ENCODE assay signal across 15 mouse cellular contexts in genomic region chr9:32466861-32467260, GRCm38 (mm10).
DNase-seq lines count a peak whose midpoint lies in the region; ATAC-seq and TF ChIP-seq lines count a peak whose summit lies in the region.
"Had no signal": no experiment of that assay in that cellular context is flagged by ENCODE, and none has a peak within 500 bp of the region (broad histone marks: within the 10 kb centered on the region; RNA-seq: fewer than 3 reads in every experiment).

No protein-coding gene starts in this region.

- no peak for ATAC-seq in kidney, postnatal 0 days (replicated peaks; ENCODE audit: low FRiP score, low read depth)
- ATAC-seq in embryonic facial prominence, embryonic 13.5 days (ENCODE audit: insufficient number of reproducible peaks, insufficient read depth, low FRiP score, low TSS enrichment, low read depth): no peak
- no peak for ATAC-seq in forebrain, embryonic 13.5 days
- ATAC-seq: Patski had no signal

- no peaks in the 10 kb centered on the region for H3K27me3 ChIP-seq in kidney, postnatal 0 days (ENCODE audit: insufficient read depth, low read length)
- H3K27me3 ChIP-seq in embryonic facial prominence, embryonic 13.5 days: peaks cover 7% of the 10 kb centered on the region; the same call in 1 of the 2 replicates
- H3K27me3 ChIP-seq in forebrain, embryonic 13.5 days: no peaks in the 10 kb centered on the region
- H3K27me3 ChIP-seq: neural tube, embryonic 12.5 days; Patski had no signal

- no peak overlapping the region for H3K27ac ChIP-seq in kidney, postnatal 0 days
- peak overlapping the region; percentile 70 for H3K27ac ChIP-seq in embryonic facial prominence, embryonic 13.5 days
- no peak overlapping the region for H3K27ac ChIP-seq in forebrain, embryonic 13.5 days
- H3K27ac ChIP-seq: hindbrain, embryonic 10.5 days; neural tube, embryonic 12.5 days had no signal

- WGBS in kidney, postnatal 0 days: 44% methylated on average over 8 of the region's 8 CpGs
- WGBS in embryonic facial prominence, embryonic 13.5 days: 49% methylated on average over 8 of the region's 8 CpGs
- WGBS in forebrain, embryonic 13.5 days: 72% methylated on average over 8 of the region's 8 CpGs

- no peaks in the 10 kb centered on the region for H3K36me3 ChIP-seq in kidney, postnatal 0 days (ENCODE audit: insufficient read depth, low read length)
- peaks cover 15% of the 10 kb centered on the region; the same call in 1 of the 2 replicates for H3K36me3 ChIP-seq in embryonic facial prominence, embryonic 13.5 days
- no peaks in the 10 kb centered on the region for H3K36me3 ChIP-seq in forebrain, embryonic 13.5 days (ENCODE audit: poor library complexity, severe bottlenecking)
- H3K36me3 ChIP-seq: hindbrain, embryonic 10.5 days; neural tube, embryonic 12.5 days had no signal

- peak; percentile 34 for DNase-seq in gastrocnemius, postnatal 10 days
- no peak for DNase-seq in gastrocnemius, adult 18-20 months (ENCODE audit: low spot score)
- peak; percentile 19 for DNase-seq in kidney, postnatal 0 days (ENCODE audit: low spot score)
- no peak for DNase-seq in kidney, postnatal 25 days
- peak; percentile 48 for DNase-seq in Muller cell, postnatal 12 days (ENCODE audit: inconsistent ontology term)
- no peak for DNase-seq in thymus, postnatal 0 days (ENCODE audit: low spot score)
- DNase-seq: embryo, embryonic 11 days; kidney, adult 2 months; midbrain, embryonic 14.5 days; right cerebral cortex, adult 18-20 months had no signal

- no peaks in the 10 kb centered on the region; the same call in 1 of the 2 replicates for H3K4me1 ChIP-seq in kidney, postnatal 0 days (replicated peaks; ENCODE audit: insufficient read depth, low read length)
- H3K4me1 ChIP-seq in embryonic facial prominence, embryonic 13.5 days: peaks cover 48% of the 10 kb centered on the region
- H3K4me1 ChIP-seq in forebrain, embryonic 13.5 days: peaks cover 12% of the 10 kb centered on the region
- H3K4me1 ChIP-seq: neural tube, embryonic 12.5 days had no signal

- no peak overlapping the region for H3K9ac ChIP-seq in kidney, postnatal 0 days (ENCODE audit: low read depth, low read length)
- H3K9ac ChIP-seq in embryonic facial prominence, embryonic 13.5 days: no peak overlapping the region
- no peak overlapping the region for H3K9ac ChIP-seq in forebrain, embryonic 13.5 days
- H3K9ac ChIP-seq: neural tube, embryonic 12.5 days had no signal

- no peak overlapping the region for H3K4me3 ChIP-seq in kidney, postnatal 0 days (replicated peaks; ENCODE audit: low read depth, low read length)
- no peak overlapping the region for H3K4me3 ChIP-seq in embryonic facial prominence, embryonic 13.5 days
- no peak overlapping the region for H3K4me3 ChIP-seq in forebrain, embryonic 13.5 days
- H3K4me3 ChIP-seq: hindbrain, embryonic 10.5 days; neural tube, embryonic 12.5 days had no signal

- no peaks in the 10 kb centered on the region for H3K9me3 ChIP-seq in kidney, postnatal 0 days (replicated peaks; ENCODE audit: low read length)
- no peaks in the 10 kb centered on the region for H3K9me3 ChIP-seq in embryonic facial prominence, embryonic 13.5 days
- no peaks in the 10 kb centered on the region for H3K9me3 ChIP-seq in forebrain, embryonic 13.5 days (replicated peaks)
- H3K9me3 ChIP-seq: hindbrain, embryonic 10.5 days; neural tube, embryonic 12.5 days had no signal

- TF ChIP-seq CTCF in kidney, postnatal 0 days (IDR thresholded peaks at IDR 0.05; ENCODE audit: low read depth): no peak

- H3K4me2 ChIP-seq in kidney, postnatal 0 days (ENCODE audit: low read length): no peak overlapping the region
- H3K4me2 ChIP-seq in embryonic facial prominence, embryonic 13.5 days: no peak overlapping the region; the same call in 1 of the 2 replicates
- H3K4me2 ChIP-seq in forebrain, embryonic 13.5 days: no peak overlapping the region
- H3K4me2 ChIP-seq: neural tube, embryonic 12.5 days had no signal

Comparison
In these comparisons a context has a peak if more than half of its experiments do, and no peak if none do; other contexts are left out.
1. DNase-seq: peak in gastrocnemius, postnatal 10 days (single experiment), kidney, postnatal 0 days (single experiment) and Muller cell, postnatal 12 days (single experiment); none in gastrocnemius, adult 18-20 months (single experiment), kidney, postnatal 25 days (0 of 2) and thymus, postnatal 0 days (single experiment).